Mouse (Mus musculus) myocyte (in vitro differentiated cells): ENCODE data around the gene Gabarap. TPM values are rescaled to one million over a fixed set of nuclear protein-coding genes. Genes with fewer than 3 reads are reported as not detected.

Experiments
- H3K27me3 ChIP-seq: one replicate; pipeline ENCODE4 v1.6.1; 2011; ENCODE audit not compliant: control insufficient read depth, insufficient read depth, insufficient read length
- H3K36me3 ChIP-seq: one replicate; pipeline ENCODE4 v1.6.1; 2011; ENCODE audit not compliant: control insufficient read depth, insufficient read depth
- H3K4me2 ChIP-seq: one replicate; pipeline ENCODE4 v1.6.1; 2011; ENCODE audit warnings: low read depth, control low read depth
- H3K4me3 ChIP-seq: one replicate; pipeline ENCODE4 v1.5.1; 2011; ENCODE audit warnings: mild to moderate bottlenecking, control low read depth, moderate library complexity
- H3K79me2 ChIP-seq: one replicate; pipeline ENCODE4 v1.6.1; 2011; ENCODE audit not compliant: control insufficient read depth, insufficient read depth
- H3ac ChIP-seq: one replicate; pipeline ENCODE4 v1.6.1; 2011; ENCODE audit not compliant: control insufficient read depth, insufficient read length
- CEBPB ChIP-seq: IDR thresholded peaks from 2 replicates; pipeline ENCODE4 v1.6.1; 2011; ENCODE audit warnings: mild to moderate bottlenecking, moderate library complexity; ENCODE audit not compliant: poor library complexity, insufficient read depth, severe bottlenecking
- E2F4 ChIP-seq: IDR thresholded peaks from one replicate; pipeline ENCODE4 v1.6.1; 2011; ENCODE audit warnings: mild to moderate bottlenecking, control low read depth, moderate library complexity; ENCODE audit not compliant: insufficient read depth
- MAX ChIP-seq: IDR thresholded peaks from one replicate; pipeline ENCODE4 v1.6.1; 2011; ENCODE audit warnings: low read depth, mild to moderate bottlenecking, control low read depth
- MYOD1 ChIP-seq, 3 experiments: IDR thresholded peaks; one replicate each; pipeline ENCODE4 v1.6.1; 2011; ENCODE audit warnings: control low read depth in 2 of 3, low read depth in 2 of 3, mild to moderate bottlenecking in 2 of 3, moderate library complexity in 1 of 3; ENCODE audit not compliant: insufficient read length in 2 of 3, control insufficient read depth in 1 of 3
- MYOG ChIP-seq, 3 experiments: IDR thresholded peaks; one replicate each; pipeline ENCODE4 v1.6.1; 2011; ENCODE audit warnings: control low read depth in 2 of 3, low read depth in 2 of 3, mild to moderate bottlenecking in 2 of 3; ENCODE audit not compliant: insufficient read length in 2 of 3, control insufficient read depth in 1 of 3, insufficient read depth in 1 of 3
- POLR2A ChIP-seq: IDR thresholded peaks from one replicate; pipeline ENCODE4 v1.6.1; 2011; ENCODE audit warnings: low read depth, mild to moderate bottlenecking, control low read depth, moderate library complexity; ENCODE audit not compliant: insufficient read length
- POLR2AphosphoS2 ChIP-seq: IDR thresholded peaks from one replicate; pipeline ENCODE4 v1.6.1; 2011; ENCODE audit warnings: low read depth, control low read depth; ENCODE audit not compliant: insufficient read length
- REST ChIP-seq: IDR thresholded peaks from one replicate; pipeline ENCODE4 v1.6.1; 2011; ENCODE audit warnings: mild to moderate bottlenecking, control low read depth, moderate library complexity; ENCODE audit not compliant: insufficient read depth, insufficient read length
- SRF ChIP-seq: IDR thresholded peaks from one replicate; pipeline ENCODE4 v1.6.1; 2011; ENCODE audit warnings: low read depth; ENCODE audit not compliant: control insufficient read depth, insufficient read length
- TCF12 ChIP-seq: IDR thresholded peaks from one replicate; pipeline ENCODE4 v1.6.1; 2011; ENCODE audit warnings: mild to moderate bottlenecking, control low read depth; ENCODE audit not compliant: poor library complexity, insufficient read depth, severe bottlenecking
- TCF3 ChIP-seq: IDR thresholded peaks from one replicate; pipeline ENCODE4 v1.6.1; 2011; ENCODE audit warnings: low read depth, control low read depth; ENCODE audit not compliant: insufficient read length
- USF1 ChIP-seq: IDR thresholded peaks from one replicate; pipeline ENCODE4 v1.6.1; 2011; ENCODE audit warnings: low read depth, mild to moderate bottlenecking, control low read depth, moderate library complexity
- polyA plus RNA-seq: library from polyadenylated mRNA; unstranded; fragments of >200 nt; fragmentation: generic; extraction: Trizol; gene quantifications from one replicate; pipeline ENCODE4 v1.2.1, GENCODE M21; 2012; ENCODE audit warnings: missing spikeins

The Gabarap gene
- polyA plus RNA-seq, 1 experiment, result 530 TPM

- TF ChIP-seq TCF3 (no peak), E2F4 (no peak), CEBPB (no peak), MAX (no peak), MYOD1 (IDR thresholded peaks at IDR 0.05; ENCODE audit: control insufficient read depth in 1 of 3, insufficient read length in 2 of 3, low read depth in 2 of 3) (no peak), POLR2A (no peak), REST (no peak), SRF (no peak), TCF12 (no peak)
- no peaks in the 10 kb centered on the region for H3K27me3 ChIP-seq
- H3ac ChIP-seq, result peak overlapping the region; percentile 70
- H3K4me2 ChIP-seq, result peak overlapping the region; percentile 80
- peaks cover 33% of the 10 kb centered on the region for H3K36me3 ChIP-seq
- peak overlapping the region; percentile 61 for H3K4me3 ChIP-seq
- H3K79me2 ChIP-seq, result peaks cover 49% of the 10 kb centered on the region
Observed at GRCm38 (mm10) chr11:69992932-69993331, 2.0 kb downstream of the Gabarap start.

GRCm38 (mm10) chr11:69994401-69995090 is 3.6 kb downstream of the Gabarap start:
- H3K4me3 ChIP-seq, result peak overlapping the region; percentile 100
- no peak overlapping the region for H3ac ChIP-seq
- no peaks in the 10 kb centered on the region for H3K27me3 ChIP-seq
- H3K36me3 ChIP-seq, result peaks cover 32% of the 10 kb centered on the region
- peaks cover 55% of the 10 kb centered on the region for H3K79me2 ChIP-seq
- peak overlapping the region; percentile 66 for H3K4me2 ChIP-seq
- TF ChIP-seq TCF12 (no peak), POLR2A (no peak), REST (no peak), MAX (no peak), MYOD1 (IDR thresholded peaks at IDR 0.05; ENCODE audit: control insufficient read depth in 1 of 3, insufficient read length in 2 of 3, low read depth in 2 of 3) (no peak), MYOG (IDR thresholded peaks at IDR 0.05; ENCODE audit: control insufficient read depth in 1 of 3, insufficient read depth in 1 of 3, insufficient read length in 2 of 3, low read depth in 2 of 3) (no peak), USF1 (no peak), SRF (no peak), CEBPB (no peak), TCF3 (no peak)

GRCm38 (mm10) chr11:69995391-69995960 is 4.5 kb downstream of the Gabarap start, which contains the start of gene Phf23:
TSS of gene Phf23 (plus strand) at chr11:69995777.
- H3K36me3 ChIP-seq, result peaks cover 33% of the 10 kb centered on the region
- H3K4me2 ChIP-seq, result peak within 1 kb of the TSS; percentile 66
- TF ChIP-seq CEBPB (no peak), USF1 (no peak), MAX (no peak), MYOG (IDR thresholded peaks at IDR 0.05; ENCODE audit: control insufficient read depth in 1 of 3, insufficient read depth in 1 of 3, insufficient read length in 2 of 3, low read depth in 2 of 3) (peak in 1 of 3 experiments; percentile 3), POLR2AphosphoS2 (peak; percentile 87), TCF3 (no peak), TCF12 (no peak), SRF (peak; percentile 45), POLR2A (peak; percentile 84), E2F4 (peak; percentile 37), MYOD1 (IDR thresholded peaks at IDR 0.05; ENCODE audit: control insufficient read depth in 1 of 3, insufficient read length in 2 of 3, low read depth in 2 of 3) (no peak), REST (no peak)
- peaks cover 55% of the 10 kb centered on the region for H3K79me2 ChIP-seq
- H3K4me3 ChIP-seq, result peak within 1 kb of the TSS; percentile 100
- H3ac ChIP-seq, result peak within 1 kb of the TSS; percentile 77
- H3K27me3 ChIP-seq, result no peaks in the 10 kb centered on the region

DNA sequence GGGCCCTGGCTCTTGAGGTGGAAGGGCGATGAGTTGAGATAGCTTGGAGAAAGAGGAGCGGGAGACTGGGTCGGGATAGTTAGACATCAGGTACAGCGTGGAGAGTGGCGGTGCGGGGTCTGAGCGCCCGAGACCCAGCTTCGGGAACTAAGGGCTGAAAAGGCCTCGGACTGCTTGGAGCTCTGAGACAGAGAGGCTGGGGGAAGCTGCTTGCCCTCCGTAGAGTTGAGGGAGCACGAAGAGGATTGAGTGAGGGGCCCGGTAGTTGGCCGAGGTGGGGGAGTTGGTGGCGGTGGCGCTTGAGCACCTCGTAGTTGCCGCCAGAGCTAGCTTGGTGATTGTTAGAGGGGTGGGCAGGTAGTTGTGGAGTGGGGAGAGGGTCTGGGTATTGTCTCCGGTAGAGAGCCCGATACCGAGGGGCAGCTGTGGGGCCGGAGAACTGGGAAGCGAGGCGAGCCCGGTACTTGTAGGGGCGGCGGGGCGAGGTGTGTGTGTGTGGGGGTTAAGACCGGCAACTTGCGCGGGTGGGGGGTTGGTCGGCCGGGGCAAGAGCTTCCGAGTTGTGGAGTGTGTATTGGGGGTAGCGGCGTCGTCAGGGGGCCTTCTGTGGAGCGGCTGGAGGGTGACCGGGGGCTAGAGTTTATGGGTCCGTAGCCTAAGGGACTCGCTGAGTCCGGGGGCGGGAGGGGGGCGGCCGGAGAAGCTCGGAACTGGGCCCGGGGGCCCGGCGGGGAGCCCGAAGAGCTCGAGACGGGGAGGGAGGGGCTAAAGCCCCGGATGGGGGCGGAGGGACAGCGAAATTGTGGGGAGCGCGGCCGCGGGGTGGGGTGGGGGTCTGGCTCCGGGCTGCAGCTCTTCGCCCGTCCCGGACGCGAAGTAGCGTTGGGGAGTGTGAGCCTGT is 5.5 kb downstream of the Gabarap start:
- peaks cover 33% of the 10 kb centered on the region for H3K36me3 ChIP-seq
- peak overlapping the region; percentile 77 for H3ac ChIP-seq
- no peak overlapping the region for H3K4me2 ChIP-seq
- H3K27me3 ChIP-seq, result no peaks in the 10 kb centered on the region
- H3K79me2 ChIP-seq, result peaks cover 62% of the 10 kb centered on the region
- H3K4me3 ChIP-seq, result peak overlapping the region; percentile 100
- TF ChIP-seq MAX (no peak), USF1 (no peak), POLR2A (no peak), TCF12 (no peak), POLR2AphosphoS2 (no peak), MYOG (IDR thresholded peaks at IDR 0.05; ENCODE audit: control insufficient read depth in 1 of 3, insufficient read depth in 1 of 3, insufficient read length in 2 of 3, low read depth in 2 of 3) (no peak), SRF (no peak), CEBPB (no peak), TCF3 (no peak), MYOD1 (IDR thresholded peaks at IDR 0.05; ENCODE audit: control insufficient read depth in 1 of 3, insufficient read length in 2 of 3, low read depth in 2 of 3) (no peak), REST (no peak), E2F4 (no peak)
